Mouse (Mus musculus): Measurements from ENCODE around the gene Kdm4a. TPM values are rescaled to one million over a fixed set of nuclear protein-coding genes. Genes with fewer than 3 reads are reported as not detected.

The Kdm4a gene
- polyA plus RNA-seq, 1 experiment from 2014 or later: 22.8 TPM

GRCm38 (mm10) chr4:118138891-118139290, 41.0 kb downstream of the Kdm4a start:
- Histone ChIP-seq H3K9me3 (ENCODE audit: control insufficient read depth, low read length) (no peaks in the 10 kb centered on the region), H3K27ac (ENCODE audit: low read depth, low read length) (no peak overlapping the region), H3K4me1 (replicated peaks; ENCODE audit: control insufficient read depth, insufficient read depth, low read length) (peaks cover 4% of the 10 kb centered on the region; the same call in 1 of the 2 replicates), H3K4me3 (ENCODE audit: low read depth, low read length) (no peak overlapping the region), H3K4me2 (no peak overlapping the region), H3K36me3 (ENCODE audit: control insufficient read depth, insufficient read depth, low read length) (peaks cover 33% of the 10 kb centered on the region), H3K27me3 (replicated peaks; ENCODE audit: control insufficient read depth, insufficient read depth, low read length) (no peaks in the 10 kb centered on the region), H3K9ac (ENCODE audit: low read depth, low read length) (no peak overlapping the region)
- WGBS: 92% methylated on average over 5 of the region's 5 CpGs
- DNase-seq (ENCODE audit: low spot score) (no peak), ATAC-seq (replicated peaks; ENCODE audit: low FRiP score) (no peak)

- no peak for DNase-seq (ENCODE audit: low spot score)
- Histone ChIP-seq H3K27me3 (replicated peaks; ENCODE audit: control insufficient read depth, insufficient read depth, low read length) (no peaks in the 10 kb centered on the region), H3K4me3 (ENCODE audit: low read depth, low read length) (no peak overlapping the region), H3K36me3 (ENCODE audit: control insufficient read depth, insufficient read depth, low read length) (peaks cover 30% of the 10 kb centered on the region), H3K4me2 (no peak overlapping the region), H3K4me1 (replicated peaks; ENCODE audit: control insufficient read depth, insufficient read depth, low read length) (peaks cover 10% of the 10 kb centered on the region; the same call in 1 of the 2 replicates), H3K9ac (ENCODE audit: low read depth, low read length) (no peak overlapping the region), H3K27ac (ENCODE audit: low read depth, low read length) (no peak overlapping the region), H3K9me3 (ENCODE audit: control insufficient read depth, low read length) (no peaks in the 10 kb centered on the region)
- ATAC-seq (replicated peaks; ENCODE audit: low FRiP score): no peak
- 91% methylated on average over 16 of the region's 16 CpGs for WGBS
Measured at GRCm38 (mm10) chr4:118137857-118138256, 42.0 kb downstream of the Kdm4a start.

- H3K9ac ChIP-seq (ENCODE audit: low read depth, low read length): no peak overlapping the region
Measured at GRCm38 (mm10) chr4:118137311-118137710, 42.5 kb downstream of the Kdm4a start.

GRCm38 (mm10) chr4:118135414-118135813, 44.4 kb downstream of the Kdm4a start:
- WGBS: 92% methylated on average over 1 of the region's 1 CpGs
- Histone ChIP-seq H3K9ac (ENCODE audit: low read depth, low read length) (peak overlapping the region; percentile 70), H3K4me1 (replicated peaks; ENCODE audit: control insufficient read depth, insufficient read depth, low read length) (peaks cover 10% of the 10 kb centered on the region; the same call in 1 of the 2 replicates), H3K27me3 (replicated peaks; ENCODE audit: control insufficient read depth, insufficient read depth, low read length) (no peaks in the 10 kb centered on the region), H3K4me3 (ENCODE audit: low read depth, low read length) (peak overlapping the region; percentile 98), H3K9me3 (ENCODE audit: control insufficient read depth, low read length) (no peaks in the 10 kb centered on the region), H3K27ac (ENCODE audit: low read depth, low read length) (no peak overlapping the region), H3K4me2 (peak overlapping the region; percentile 80), H3K36me3 (ENCODE audit: control insufficient read depth, insufficient read depth, low read length) (peaks cover 17% of the 10 kb centered on the region)
- ATAC-seq (replicated peaks; ENCODE audit: low FRiP score) (no peak), DNase-seq (ENCODE audit: low spot score) (no peak)

More at GRCm38 (mm10) chr4:118137311-118137710, 42.5 kb downstream of the Kdm4a start:
- ATAC-seq (replicated peaks; ENCODE audit: low FRiP score): no peak
- Histone ChIP-seq H3K9me3 (ENCODE audit: control insufficient read depth, low read length) (no peaks in the 10 kb centered on the region), H3K27ac (ENCODE audit: low read depth, low read length) (no peak overlapping the region), H3K4me2 (no peak overlapping the region), H3K27me3 (replicated peaks; ENCODE audit: control insufficient read depth, insufficient read depth, low read length) (no peaks in the 10 kb centered on the region), H3K36me3 (ENCODE audit: control insufficient read depth, insufficient read depth, low read length) (peaks cover 28% of the 10 kb centered on the region), H3K4me1 (replicated peaks; ENCODE audit: control insufficient read depth, insufficient read depth, low read length) (peaks cover 10% of the 10 kb centered on the region; the same call in 1 of the 2 replicates), H3K4me3 (ENCODE audit: low read depth, low read length) (no peak overlapping the region)
- DNase-seq (ENCODE audit: low spot score): no peak
- WGBS: 93% methylated on average over 10 of the region's 10 CpGs

- Histone ChIP-seq H3K36me3 (ENCODE audit: control insufficient read depth, insufficient read depth, low read length) (peaks cover 14% of the 10 kb centered on the region), H3K4me3 (ENCODE audit: low read depth, low read length) (peak within 1 kb of the TSS; percentile 98), H3K9me3 (ENCODE audit: control insufficient read depth, low read length) (no peaks in the 10 kb centered on the region), H3K9ac (ENCODE audit: low read depth, low read length) (peak within 1 kb of the TSS; percentile 89), H3K4me1 (replicated peaks; ENCODE audit: control insufficient read depth, insufficient read depth, low read length) (peaks cover 10% of the 10 kb centered on the region; the same call in 1 of the 2 replicates), H3K27ac (ENCODE audit: low read depth, low read length) (peak within 1 kb of the TSS; percentile 71), H3K4me2 (peak within 1 kb of the TSS; percentile 80), H3K27me3 (replicated peaks; ENCODE audit: control insufficient read depth, insufficient read depth, low read length) (no peaks in the 10 kb centered on the region)
- DNase-seq (ENCODE audit: low spot score) (peak; percentile 96), ATAC-seq (replicated peaks; ENCODE audit: low FRiP score) (peak; percentile 99)
- 1% methylated on average over 79 of the region's 84 CpGs for WGBS
Measured at GRCm38 (mm10) chr4:118134485-118135365, 45.1 kb downstream of the Kdm4a start, which contains the start of gene St3gal3. TSS of gene St3gal3 (minus strand) at chr4:118134914.

GRCm38 (mm10) chr4:118131329-118131728, 48.5 kb downstream of the Kdm4a start:
- no peaks in the 10 kb centered on the region for H3K36me3 ChIP-seq (ENCODE audit: control insufficient read depth, insufficient read depth, low read length)
- WGBS: 89% methylated on average over 5 of the region's 5 CpGs
- no peak overlapping the region for H3K4me3 ChIP-seq (ENCODE audit: low read depth, low read length)
- no peak overlapping the region for H3K27ac ChIP-seq (ENCODE audit: low read depth, low read length)
- H3K9me3 ChIP-seq (ENCODE audit: control insufficient read depth, low read length): no peaks in the 10 kb centered on the region
- H3K27me3 ChIP-seq (replicated peaks; ENCODE audit: control insufficient read depth, insufficient read depth, low read length): no peaks in the 10 kb centered on the region
- ATAC-seq (replicated peaks; ENCODE audit: low FRiP score): no peak
- H3K4me1 ChIP-seq (replicated peaks; ENCODE audit: control insufficient read depth, insufficient read depth, low read length): peaks cover 11% of the 10 kb centered on the region; the same call in 1 of the 2 replicates
- H3K9ac ChIP-seq (ENCODE audit: low read depth, low read length): no peak overlapping the region
- no peak for DNase-seq (ENCODE audit: low spot score)
- no peak overlapping the region for H3K4me2 ChIP-seq

GRCm38 (mm10) chr4:118123030-118123704, 56.7 kb downstream of the Kdm4a start:
- no peak overlapping the region; the same call in 1 of the 2 replicates for H3K4me2 ChIP-seq
- ATAC-seq (replicated peaks; ENCODE audit: low FRiP score) (peak; percentile 10; the same call in 1 of the 2 replicates), DNase-seq (ENCODE audit: low spot score) (no peak)
- no peaks in the 10 kb centered on the region for H3K36me3 ChIP-seq (ENCODE audit: control insufficient read depth, insufficient read depth, low read length)
- H3K9ac ChIP-seq (ENCODE audit: low read depth, low read length): no peak overlapping the region
- H3K4me3 ChIP-seq (ENCODE audit: low read depth, low read length): no peak overlapping the region
- H3K4me1 ChIP-seq (replicated peaks; ENCODE audit: control insufficient read depth, insufficient read depth, low read length): peaks cover 12% of the 10 kb centered on the region
- H3K27me3 ChIP-seq (replicated peaks; ENCODE audit: control insufficient read depth, insufficient read depth, low read length): no peaks in the 10 kb centered on the region
- no peaks in the 10 kb centered on the region for H3K9me3 ChIP-seq (ENCODE audit: control insufficient read depth, low read length)
- no peak overlapping the region; the same call in 1 of the 2 replicates for H3K27ac ChIP-seq (ENCODE audit: low read depth, low read length)
- WGBS: 74% methylated on average over 14 of the region's 14 CpGs

- Histone ChIP-seq H3K27me3 (replicated peaks; ENCODE audit: control insufficient read depth, insufficient read depth, low read length) (no peaks in the 10 kb centered on the region), H3K4me1 (replicated peaks; ENCODE audit: control insufficient read depth, insufficient read depth, low read length) (peaks cover 12% of the 10 kb centered on the region), H3K4me3 (ENCODE audit: low read depth, low read length) (no peak overlapping the region), H3K27ac (ENCODE audit: low read depth, low read length) (no peak overlapping the region), H3K36me3 (ENCODE audit: control insufficient read depth, insufficient read depth, low read length) (no peaks in the 10 kb centered on the region), H3K4me2 (no peak overlapping the region), H3K9ac (ENCODE audit: low read depth, low read length) (no peak overlapping the region), H3K9me3 (ENCODE audit: control insufficient read depth, low read length) (no peaks in the 10 kb centered on the region)
- 85% methylated on average over 10 of the region's 10 CpGs for WGBS
- ATAC-seq (replicated peaks; ENCODE audit: low FRiP score) (no peak), DNase-seq (ENCODE audit: low spot score) (no peak)
Measured at GRCm38 (mm10) chr4:118122078-118122477, 57.8 kb downstream of the Kdm4a start.
